ENCODE assay signal across 8 mouse cellular contexts in genomic region chr10:105840928-105841888, GRCm38 (mm10). TPM values are rescaled to one million over a fixed set of nuclear protein-coding genes. Genes with fewer than 3 reads are reported as not detected.
DNase-seq lines count a peak whose midpoint lies in the region; ATAC-seq lines count a peak whose summit lies in the region.

TSS of gene Ccdc59 (plus strand) at chr10:105841067.
TSS of gene Mettl25 (minus strand) at chr10:105841380.

- ATAC-seq in megakaryocyte progenitor cell, adult 5-6 weeks (replicated peaks; ENCODE audit: poor library complexity), result peak; percentile 96

- DNase-seq in adipocyte (ENCODE audit: low spot score), result peak; percentile 95
- DNase-seq in embryo, embryonic 10 days (ENCODE audit: low spot score), result peak; percentile 98
- DNase-seq in gastrocnemius, postnatal 10 days, result peak; percentile 94
- DNase-seq in induced T-regulatory cell, adult 2 months (ENCODE audit: low read depth), result peak; percentile 97
- peak; percentile 92 to 97 for DNase-seq in left cerebral cortex, adult 9 months (ENCODE audit: low spot score in 2 of 2)
- peak; percentile 97 for DNase-seq in right cerebral cortex, postnatal 14 days
- DNase-seq in urinary bladder, postnatal 36 days (ENCODE audit: low spot score in 2 of 2), result peak; percentile 96 to 97

RNA-seq across cellular contexts. Expression of gene Ccdc59, which starts in this region (rescaled TPM):
- total RNA-seq in gastrocnemius, postnatal 10 days (2021), result 10 to 100 TPM; 11.5 to 14.8 TPM
- total RNA-seq in megakaryocyte progenitor cell, adult 5-6 weeks (2015), result 48.1 and 53.5 TPM in 2 replicates
- total RNA-seq in megakaryocyte progenitor cell, adult 5-6 weeks (2017), result 25.2 and 28.2 TPM in 2 replicates

RNA-seq across cellular contexts. Expression of gene Mettl25, which starts in this region (rescaled TPM):
- total RNA-seq in gastrocnemius, postnatal 10 days (2021), result 1 to 10 TPM; 6.6 to 7.7 TPM
- 12.7 and 16.1 TPM in 2 replicates for total RNA-seq in megakaryocyte progenitor cell, adult 5-6 weeks (2015)
- total RNA-seq in megakaryocyte progenitor cell, adult 5-6 weeks (2017), result 19.0 and 25.8 TPM in 2 replicates

Comparison
In these comparisons a context has a peak if more than half of its experiments do, and no peak if none do; other contexts are left out.
1. Peak in every context shown above with its lines: DNase-seq and ATAC-seq.